Mouse (Mus musculus): ENCODE data around the gene Fam216a. TPM values are rescaled to one million over a fixed set of nuclear protein-coding genes. Genes with fewer than 3 reads are reported as not detected.

Gene Fam216a
- polyA plus RNA-seq (2017; shearing (Covaris generic)), result 21.1 TPM

GRCm38 (mm10) chr5:122372192-122372769 lies at the start of gene Fam216a:
Gene Fam216a (minus strand): TSS chr5:122372364.

DNA sequence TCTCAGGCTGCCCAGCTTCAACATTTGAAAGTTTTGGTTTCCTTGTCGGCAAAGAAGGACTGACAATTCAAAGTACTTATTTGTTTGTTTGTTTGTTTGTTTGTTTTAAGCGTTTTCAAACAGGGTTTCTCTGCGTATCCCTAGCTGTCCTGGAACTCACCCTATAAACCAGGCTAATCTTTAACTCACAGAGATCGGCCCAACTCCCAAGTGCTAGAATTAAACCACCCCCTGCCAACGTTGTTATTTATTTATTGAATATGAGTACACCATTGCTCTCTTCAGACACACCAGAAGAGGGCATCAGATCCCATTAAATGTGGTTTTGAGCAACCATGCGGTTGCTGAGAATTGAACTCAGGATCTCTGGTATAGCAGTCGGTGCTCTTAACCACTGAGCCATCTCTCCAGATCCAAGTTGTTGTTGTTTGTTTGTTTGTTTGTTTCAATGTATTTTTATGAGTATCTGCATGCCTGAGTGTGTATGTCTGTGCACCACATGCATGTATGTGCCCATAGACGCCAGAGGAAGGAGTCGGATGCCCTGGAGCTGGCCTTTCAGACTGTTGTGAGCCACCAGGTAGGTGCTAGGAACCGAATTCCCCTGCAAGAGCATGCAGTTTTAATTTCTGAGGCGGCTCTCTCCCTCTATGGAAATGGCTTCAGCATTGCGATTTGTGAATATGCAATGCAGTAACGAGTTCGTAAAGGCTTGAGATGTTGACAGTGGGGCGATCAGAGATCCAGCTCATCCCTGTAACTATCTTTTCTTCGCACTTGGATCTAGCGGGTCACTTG lies 49.3 kb upstream of the Fam216a start, which contains the start of gene Anapc7:
Gene Anapc7 (plus strand): TSS at position 423 of the 798 bp plus-strand sequence.

DNA sequence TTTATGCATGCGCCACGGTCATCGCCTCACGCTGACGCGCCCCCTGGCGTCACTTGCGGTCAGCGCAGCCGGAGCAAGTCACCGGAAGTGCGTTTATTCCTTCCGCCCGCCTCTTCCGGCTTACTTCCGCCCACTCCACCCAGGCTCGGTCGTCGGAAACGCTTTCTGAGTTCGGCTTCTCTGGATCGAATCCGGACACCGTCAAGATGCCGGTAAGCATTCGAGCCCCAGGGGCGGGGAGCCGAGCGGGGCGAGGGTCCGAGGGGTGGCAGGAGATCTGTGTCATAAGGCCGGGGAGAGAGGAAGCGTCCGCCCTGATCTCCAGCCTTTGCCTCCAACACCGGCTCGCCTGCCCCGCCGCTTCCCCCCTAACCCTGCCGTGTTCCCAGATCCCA lies 19.6 kb upstream of the Fam216a start, which contains the start of gene Arpc3:
Gene Arpc3 (plus strand): TSS at position 93 of the 395 bp plus-strand sequence.

GRCm38 (mm10) chr5:122371591-122372191 lies 473 bp downstream of the Fam216a start, which contains the start of gene Gpn3:
Gene Gpn3 (plus strand): TSS chr5:122371876.

GRCm38 (mm10) chr5:122353807-122354491 lies 18.2 kb downstream of the Fam216a start, which contains the start of the genes Rad9b and Vps29:
Gene Rad9b (minus strand): TSS chr5:122354233.
Gene Vps29 (plus strand): TSS chr5:122354369.

Other genes starting within 250 kb of the Fam216a start
- 0.35 TPM for gene Ccdc63, start 231.5 kb downstream of the Fam216a start, polyA plus RNA-seq (2017; shearing (Covaris generic))
- gene Ppp1cc, start 214.1 kb downstream of the Fam216a start, polyA plus RNA-seq (2017; shearing (Covaris generic)), result 988 TPM
- 72.2 TPM for gene Hvcn1, start 165.6 kb downstream of the Fam216a start, polyA plus RNA-seq (2017; shearing (Covaris generic))
- 2.0 TPM for gene Tctn1, start 107.9 kb downstream of the Fam216a start, polyA plus RNA-seq (2017; shearing (Covaris generic))
- 68.3 TPM for gene Pptc7, start 88.0 kb downstream of the Fam216a start, polyA plus RNA-seq (2017; shearing (Covaris generic))
- gene Rad9b, start 18.1 kb downstream of the Fam216a start, polyA plus RNA-seq (2017; shearing (Covaris generic)), result 4.7 TPM
- gene Vps29, start 18.0 kb downstream of the Fam216a start, polyA plus RNA-seq (2017; shearing (Covaris generic)), result 117 TPM
- 128 TPM for gene Gpn3, start 488 bp downstream of the Fam216a start, polyA plus RNA-seq (2017; shearing (Covaris generic))
- 1,084 TPM for gene Arpc3, start 19.5 kb upstream of the Fam216a start, polyA plus RNA-seq (2017; shearing (Covaris generic))
- gene Anapc7, start 49.3 kb upstream of the Fam216a start, polyA plus RNA-seq (2017; shearing (Covaris generic)), result 27.3 TPM
- gene Atp2a2, start 129.9 kb upstream of the Fam216a start, polyA plus RNA-seq (2017; shearing (Covaris generic)), result 88.9 TPM
- 4.1 TPM for gene Ift81, start 242.2 kb upstream of the Fam216a start, polyA plus RNA-seq (2017; shearing (Covaris generic))

All from effector memory CD4-positive, alpha-beta T cell, adult 5 months (primary cell).